Mouse (Mus musculus): Measurements from ENCODE around the gene Zfp710. TPM values are rescaled to one million over a fixed set of nuclear protein-coding genes. Genes with fewer than 3 reads are reported as not detected.

The Zfp710 gene
- polyA plus RNA-seq, 1 experiment from 2014 or later, result 11.8 TPM

DNA sequence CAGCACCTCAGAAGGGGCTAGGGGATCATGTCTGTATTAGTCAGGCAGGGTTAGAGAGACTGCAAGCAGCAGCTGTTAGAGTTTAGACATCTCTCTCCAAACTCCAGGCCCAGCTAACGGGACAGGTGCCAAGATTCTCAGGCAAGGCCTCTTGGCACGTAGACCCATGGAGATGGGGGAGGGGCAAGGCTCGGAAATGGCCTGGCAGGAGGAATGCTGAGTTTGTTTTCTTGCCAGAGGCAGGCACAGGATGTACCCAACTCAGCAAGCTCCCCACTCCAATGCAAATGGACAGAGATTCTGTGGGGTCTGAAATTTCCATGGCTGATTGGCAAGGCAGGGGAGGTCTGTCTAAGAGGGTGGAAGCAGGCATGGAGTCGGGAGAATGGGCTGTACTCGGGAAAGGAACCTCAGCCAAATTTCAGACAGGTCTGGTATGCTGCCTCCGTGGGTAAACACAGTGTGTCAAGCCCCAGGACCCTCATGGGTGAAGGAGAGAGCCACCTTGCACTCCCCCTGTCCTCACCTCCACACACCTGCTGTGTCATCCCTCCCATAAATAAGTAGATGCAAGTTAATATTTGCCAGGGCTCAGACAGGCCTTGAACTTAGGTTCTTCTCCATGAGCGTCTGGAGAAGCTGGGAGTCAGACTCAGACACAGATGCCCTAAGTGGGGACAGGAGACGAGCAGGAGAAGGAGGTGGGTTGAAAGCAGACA lies 110.0 kb downstream of the Zfp710 start:
- no peak overlapping the region for H3K4me3 ChIP-seq (ENCODE audit: low read depth, low read length)
- 29% methylated on average over 8 of the region's 8 CpGs for WGBS (ENCODE audit: insufficient replicate concordance)
- ATAC-seq (replicated peaks; ENCODE audit: insufficient number of reproducible peaks, low FRiP score, low TSS enrichment), result 0 out of 2 replicates have a peak, but pooled peaks have one; percentile 20
- H3K4me2 ChIP-seq, result no peak overlapping the region
- H3K36me3 ChIP-seq (ENCODE audit: control insufficient read depth, insufficient read depth, low read length), result no peaks in the 10 kb centered on the region
- no peaks in the 10 kb centered on the region for H3K27me3 ChIP-seq (ENCODE audit: control insufficient read depth, insufficient read depth, low read length)
- no peak overlapping the region for H3K9ac ChIP-seq (ENCODE audit: low read depth, low read length)
- peak overlapping the region; percentile 58; the same call in 1 of the 2 replicates for H3K27ac ChIP-seq (ENCODE audit: low read depth, low read length)
- peaks cover 19% of the 10 kb centered on the region for H3K4me1 ChIP-seq (ENCODE audit: control insufficient read depth, insufficient read depth, low read length)
- peaks cover 6% of the 10 kb centered on the region for H3K9me3 ChIP-seq (replicated peaks; ENCODE audit: control insufficient read depth, low read length)

DNA sequence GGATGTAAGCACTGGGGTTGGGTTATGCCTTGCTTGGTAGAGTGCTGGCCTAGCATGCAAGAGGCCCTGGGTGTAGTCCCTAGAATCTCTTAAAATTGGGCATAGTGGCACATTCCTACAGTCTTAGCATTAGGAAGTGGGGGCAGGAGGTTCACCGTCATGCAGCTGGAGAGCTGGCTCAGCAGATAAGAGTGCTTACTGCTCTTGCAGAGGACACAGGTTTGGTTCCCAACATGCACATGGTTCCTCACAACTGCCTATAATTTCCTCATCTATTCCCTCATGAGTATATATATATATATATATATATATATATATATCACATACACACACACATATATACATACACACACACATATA lies 110.5 kb downstream of the Zfp710 start:
- H3K9me3 ChIP-seq (replicated peaks; ENCODE audit: control insufficient read depth, low read length), result peaks cover 6% of the 10 kb centered on the region
- H3K9ac ChIP-seq (ENCODE audit: low read depth, low read length), result no peak overlapping the region
- 23% methylated on average over 1 of the region's 1 CpGs for WGBS (ENCODE audit: insufficient replicate concordance)
- no peak for ATAC-seq (replicated peaks; ENCODE audit: insufficient number of reproducible peaks, low FRiP score, low TSS enrichment)
- H3K36me3 ChIP-seq (ENCODE audit: control insufficient read depth, insufficient read depth, low read length), result no peaks in the 10 kb centered on the region
- H3K4me2 ChIP-seq, result no peak overlapping the region
- H3K27ac ChIP-seq (ENCODE audit: low read depth, low read length), result peak overlapping the region; percentile 58; the same call in 1 of the 2 replicates
- peaks cover 19% of the 10 kb centered on the region for H3K4me1 ChIP-seq (ENCODE audit: control insufficient read depth, insufficient read depth, low read length)
- H3K27me3 ChIP-seq (ENCODE audit: control insufficient read depth, insufficient read depth, low read length), result no peaks in the 10 kb centered on the region; the same call in 1 of the 2 replicates
- no peak overlapping the region for H3K4me3 ChIP-seq (ENCODE audit: low read depth, low read length)

GRCm38 (mm10) chr7:80138375-80138774 lies 113.8 kb downstream of the Zfp710 start:
- Histone ChIP-seq H3K9me3 (replicated peaks; ENCODE audit: control insufficient read depth, low read length) (peaks cover 6% of the 10 kb centered on the region), H3K27me3 (ENCODE audit: control insufficient read depth, insufficient read depth, low read length) (no peaks in the 10 kb centered on the region; the same call in 1 of the 2 replicates), H3K4me1 (ENCODE audit: control insufficient read depth, insufficient read depth, low read length) (peaks cover 18% of the 10 kb centered on the region), H3K4me2 (no peak overlapping the region), H3K27ac (ENCODE audit: low read depth, low read length) (no peak overlapping the region), H3K9ac (ENCODE audit: low read depth, low read length) (no peak overlapping the region), H3K36me3 (ENCODE audit: control insufficient read depth, insufficient read depth, low read length) (no peaks in the 10 kb centered on the region), H3K4me3 (ENCODE audit: low read depth, low read length) (no peak overlapping the region)
- ATAC-seq (replicated peaks; ENCODE audit: insufficient number of reproducible peaks, low FRiP score, low TSS enrichment), result no peak
- 50% methylated on average over 1 of the region's 1 CpGs for WGBS (ENCODE audit: insufficient replicate concordance)

- Histone ChIP-seq H3K27ac (ENCODE audit: low read depth, low read length) (no peak overlapping the region), H3K4me3 (ENCODE audit: low read depth, low read length) (no peak overlapping the region), H3K4me1 (ENCODE audit: control insufficient read depth, insufficient read depth, low read length) (peaks cover 8% of the 10 kb centered on the region; the same call in 1 of the 2 replicates), H3K9ac (ENCODE audit: low read depth, low read length) (no peak overlapping the region), H3K36me3 (ENCODE audit: control insufficient read depth, insufficient read depth, low read length) (no peaks in the 10 kb centered on the region), H3K9me3 (replicated peaks; ENCODE audit: control insufficient read depth, low read length) (peaks cover 6% of the 10 kb centered on the region), H3K4me2 (no peak overlapping the region), H3K27me3 (ENCODE audit: control insufficient read depth, insufficient read depth, low read length) (no peaks in the 10 kb centered on the region; the same call in 1 of the 2 replicates)
- no peak for ATAC-seq (replicated peaks; ENCODE audit: insufficient number of reproducible peaks, low FRiP score, low TSS enrichment)
- WGBS (ENCODE audit: insufficient replicate concordance), result 18% methylated on average over 9 of the region's 9 CpGs
Measured at GRCm38 (mm10) chr7:80140815-80141214, 116.2 kb downstream of the Zfp710 start.

Other genes with a start within 250 kb of the Zfp710 start
- gene Mesp1, start 231.0 kb upstream of the Zfp710 start, polyA plus RNA-seq (2014; fragmentation: Nextera tagmentation; extraction: Ambion mirVana), result 0.17 TPM in 1 of 2 replicates, not detected in the other
- gene Mesp2, start 214.1 kb upstream of the Zfp710 start, polyA plus RNA-seq (2014; fragmentation: Nextera tagmentation; extraction: Ambion mirVana), result 0.48 and 0.67 TPM in 2 replicates
- gene Anpep, start 163.8 kb upstream of the Zfp710 start, polyA plus RNA-seq (2014; fragmentation: Nextera tagmentation; extraction: Ambion mirVana), result 7.7 and 9.9 TPM in 2 replicates
- 36.3 and 41.2 TPM in 2 replicates for gene Ap3s2, start 104.2 kb upstream of the Zfp710 start, polyA plus RNA-seq (2014; fragmentation: Nextera tagmentation; extraction: Ambion mirVana)
- gene Arpin, start 89.5 kb upstream of the Zfp710 start, polyA plus RNA-seq (2014; fragmentation: Nextera tagmentation; extraction: Ambion mirVana), result 27.0 and 27.8 TPM in 2 replicates
- gene Idh2, start 90.6 kb downstream of the Zfp710 start, polyA plus RNA-seq (2014; fragmentation: Nextera tagmentation; extraction: Ambion mirVana), result 1,200 and 1,395 TPM in 2 replicates
- 5.9 and 8.5 TPM in 2 replicates for gene Sema4b, start 162.0 kb downstream of the Zfp710 start, polyA plus RNA-seq (2014; fragmentation: Nextera tagmentation; extraction: Ambion mirVana)
- 53.8 and 57.4 TPM in 2 replicates for gene Cib1, start 208.0 kb downstream of the Zfp710 start, polyA plus RNA-seq (2014; fragmentation: Nextera tagmentation; extraction: Ambion mirVana)
- gene Gdpgp1, start 208.1 kb downstream of the Zfp710 start, polyA plus RNA-seq (2014; fragmentation: Nextera tagmentation; extraction: Ambion mirVana), result 4.6 and 5.5 TPM in 2 replicates
- gene Ttll13, start 221.6 kb downstream of the Zfp710 start, polyA plus RNA-seq (2014; fragmentation: Nextera tagmentation; extraction: Ambion mirVana), result 0.31 and 0.51 TPM in 2 replicates
- gene Ngrn, start 236.4 kb downstream of the Zfp710 start, polyA plus RNA-seq (2014; fragmentation: Nextera tagmentation; extraction: Ambion mirVana), result 41.4 and 41.8 TPM in 2 replicates
- 12.3 and 13.4 TPM in 2 replicates for gene Vps33b, start 244.8 kb downstream of the Zfp710 start, polyA plus RNA-seq (2014; fragmentation: Nextera tagmentation; extraction: Ambion mirVana)